Mouse (Mus musculus) liver, embryonic 11.5 days (tissue): Measurements from ENCODE around the gene Mex3b. TPM values are rescaled to one million over a fixed set of nuclear protein-coding genes. Genes with fewer than 3 reads are reported as not detected.

ENCODE experiments used
- ATAC-seq: fragments of 200-750 bp; cut with Nextera tagmentation; replicated peaks from 2 replicates; pipeline ENCODE4 v1.8.0; 2017; ENCODE audit warnings: moderate number of reproducible peaks, mild to moderate bottlenecking, moderate TSS enrichment, moderate library complexity; ENCODE audit not compliant: low FRiP score
- DNase-seq: peaks from one replicate; pipeline ENCODE4 v3.0.0-alpha.2; 2017; ENCODE audit warnings: low spot score
- H3K27ac ChIP-seq: fragments of 300-500 bp; sonication (generic); 2 replicates; pipeline ENCODE4 v1.5.1; 2014; ENCODE audit warnings: mild to moderate bottlenecking, low read depth, low read length, control low read depth
- H3K27me3 ChIP-seq: fragments of 300-500 bp; sonication (generic); replicated peaks from 2 replicates; pipeline ENCODE4 v1.6.1; 2014; ENCODE audit warnings: low read length, mixed read lengths; ENCODE audit not compliant: control insufficient read depth, insufficient read depth
- H3K36me3 ChIP-seq: fragments of 300-500 bp; sonication (generic); 2 replicates; pipeline ENCODE4 v1.6.1; 2014; ENCODE audit warnings: mild to moderate bottlenecking, low read length, moderate library complexity, mixed read lengths; ENCODE audit not compliant: control insufficient read depth, insufficient read depth
- H3K4me1 ChIP-seq: fragments of 300-500 bp; sonication (generic); replicated peaks from 2 replicates; pipeline ENCODE4 v1.6.1; 2014; ENCODE audit warnings: low read length, mixed read lengths; ENCODE audit not compliant: control insufficient read depth, insufficient read depth
- H3K4me2 ChIP-seq: fragments of 300-500 bp; sonication (generic); 2 replicates; pipeline ENCODE4 v1.6.1; 2014; ENCODE audit warnings: mild to moderate bottlenecking, control low read depth, moderate library complexity
- H3K4me3 ChIP-seq: fragments of 300-500 bp; sonication (generic); 2 replicates; pipeline ENCODE4 v1.5.1; 2014; ENCODE audit warnings: low read depth, low read length, control low read depth
- H3K9ac ChIP-seq: fragments of 300-500 bp; sonication (generic); 2 replicates; pipeline ENCODE4 v1.6.1; 2014; ENCODE audit warnings: low read depth, low read length, control low read depth
- H3K9me3 ChIP-seq: fragments of 300-500 bp; sonication (generic); 2 replicates; pipeline ENCODE4 v1.6.1; 2016; ENCODE audit warnings: low read length, inconsistent platforms, mixed read lengths; ENCODE audit not compliant: control insufficient read depth
- WGBS: fragments of 180-500 bp; shearing (Covaris S2); extraction: QIAGEN DNeasy Blood & Tissue Kit; methylation state at CpG from one replicate; pipeline ENCODE4 v1.1.7; 2014; 5-methylcytosine and 5-hydroxymethylcytosine counted together
- polyA plus RNA-seq: library from polyadenylated mRNA; unstranded; fragments of >200 nt; fragmentation: Nextera tagmentation; extraction: Ambion mirVana; gene quantifications from 2 replicates; pipeline ENCODE4 v1.2.1, GENCODE M21; 2014

Mex3b gene
- polyA plus RNA-seq, 1 experiment from 2014 or later: 7.8 TPM

DNA sequence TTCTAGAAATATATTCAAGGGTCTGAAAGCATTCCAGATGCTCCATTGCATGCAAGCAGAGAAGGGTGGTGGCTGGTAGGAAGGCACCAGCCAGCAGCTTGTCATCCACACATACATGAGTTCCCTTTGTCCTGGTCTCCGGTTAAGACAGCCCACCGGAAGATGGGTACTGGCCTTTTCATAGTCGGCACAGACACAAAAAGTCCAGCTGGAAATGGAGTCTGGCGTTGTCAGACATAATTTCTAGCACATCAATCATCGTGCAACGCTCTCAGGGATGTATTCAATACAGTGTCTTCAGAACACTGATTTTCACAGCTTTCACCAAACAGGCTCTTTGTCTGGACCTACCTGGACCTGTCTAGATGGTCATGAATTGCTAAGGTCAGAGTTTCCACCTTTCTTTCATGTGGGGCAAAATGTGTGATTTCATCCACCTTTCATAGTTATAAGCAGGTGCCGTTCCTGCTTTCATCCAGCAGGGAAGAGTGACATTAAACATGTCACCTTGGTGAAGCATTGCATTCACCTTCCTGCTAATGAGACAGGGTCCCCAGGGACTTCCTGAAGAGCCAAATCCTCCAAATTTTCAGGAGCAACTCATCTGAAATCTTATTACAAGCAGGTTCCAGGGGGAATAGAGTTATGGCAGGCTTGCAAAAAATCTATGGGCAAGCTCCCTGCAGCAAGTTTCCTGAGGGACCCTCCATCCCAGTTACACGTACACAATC is 2.7 kb upstream of the Mex3b start:
- H3K4me1 ChIP-seq: peaks cover 7% of the 10 kb centered on the region
- H3K4me3 ChIP-seq: peak overlapping the region; percentile 83; the same call in 1 of the 2 replicates
- peaks cover 5% of the 10 kb centered on the region for H3K36me3 ChIP-seq
- DNase-seq (no peak), ATAC-seq (no peak)
- H3K4me2 ChIP-seq: peak overlapping the region; percentile 96
- no peaks in the 10 kb centered on the region for H3K9me3 ChIP-seq
- H3K27ac ChIP-seq: no peak overlapping the region
- no peak overlapping the region for H3K9ac ChIP-seq
- H3K27me3 ChIP-seq: peaks cover 14% of the 10 kb centered on the region
- whole genome bisulfite sequencing: 62% methylated on average over 8 of the region's 8 CpGs

DNA sequence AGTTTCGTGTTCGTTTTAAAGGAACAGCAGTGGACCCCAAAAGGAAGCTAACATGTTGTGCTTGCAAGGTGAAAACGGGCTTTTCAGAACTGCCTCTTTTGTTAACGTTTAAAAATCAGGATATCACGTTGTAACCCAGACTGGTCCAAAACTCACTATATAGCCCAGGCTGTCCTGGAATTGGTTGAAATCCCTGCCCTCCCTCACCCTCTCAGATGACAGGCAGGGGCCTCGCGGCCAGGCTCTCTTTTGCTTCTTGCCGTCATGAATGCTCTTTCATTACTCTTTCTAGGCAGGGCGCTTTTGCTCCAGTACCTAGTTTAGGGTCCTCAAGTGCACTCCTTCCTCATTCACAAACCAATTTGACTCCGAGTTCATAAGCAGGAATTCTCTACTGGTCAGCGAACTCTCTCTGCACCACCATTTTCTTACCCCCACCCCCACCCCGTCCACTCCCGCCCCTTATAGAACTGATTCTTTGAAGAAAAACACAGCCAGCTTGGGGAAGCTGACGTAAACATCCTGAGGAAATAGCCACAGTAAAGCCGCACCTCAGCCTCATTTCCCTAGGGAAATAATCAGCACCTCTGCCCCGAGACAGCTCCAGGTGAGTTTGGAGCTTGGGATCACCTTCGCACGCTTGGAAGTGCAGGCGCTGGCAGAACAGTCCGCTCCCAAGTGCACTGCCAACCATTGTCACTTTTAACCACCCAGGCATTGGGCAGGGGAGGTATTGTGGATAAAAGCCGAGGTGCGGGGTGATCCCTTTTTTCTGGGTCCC is 2.0 kb upstream of the Mex3b start:
- Histone ChIP-seq H3K4me2 (peak overlapping the region; percentile 96), H3K27me3 (peaks cover 19% of the 10 kb centered on the region), H3K4me3 (peak overlapping the region; percentile 83), H3K27ac (peak overlapping the region; percentile 78; the same call in 1 of the 2 replicates), H3K36me3 (peaks cover 5% of the 10 kb centered on the region), H3K4me1 (peaks cover 14% of the 10 kb centered on the region), H3K9ac (peak overlapping the region; percentile 56), H3K9me3 (no peaks in the 10 kb centered on the region)
- WGBS: 2% methylated on average over 22 of the region's 22 CpGs
- ATAC-seq (no peak), DNase-seq (peak; percentile 54)

DNA sequence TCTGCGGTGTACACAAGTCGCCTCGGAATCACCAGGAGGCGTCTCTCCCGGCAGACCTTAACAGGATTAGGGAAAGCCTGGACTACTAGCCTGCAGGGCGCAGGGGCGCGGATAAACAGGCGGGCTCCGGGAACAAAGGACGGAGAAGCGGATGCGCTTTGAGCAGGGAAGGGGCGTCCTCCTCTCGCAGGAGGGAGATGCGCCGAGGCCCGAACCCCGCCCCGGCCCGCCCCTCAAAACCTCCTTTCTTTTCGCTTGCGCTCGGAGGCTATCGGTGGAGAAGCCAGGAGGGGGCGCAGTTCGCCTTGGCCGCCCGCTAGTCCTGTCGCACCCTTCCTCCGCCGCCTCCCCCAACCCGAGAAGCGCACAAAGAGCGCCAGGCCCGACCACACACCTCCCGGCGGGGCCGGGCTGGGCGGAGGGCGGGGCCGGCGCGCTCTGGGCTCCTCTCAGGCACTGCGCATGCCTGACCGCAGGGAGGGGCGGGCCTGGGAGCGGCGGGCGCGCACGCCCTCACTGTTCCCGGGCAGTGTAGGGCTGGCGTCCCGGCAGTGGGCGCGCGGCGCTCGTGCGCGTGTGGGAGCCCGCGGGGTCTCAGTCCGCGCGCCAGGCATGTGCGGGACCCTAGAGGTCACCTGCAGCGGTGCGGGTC is 1.2 kb upstream of the Mex3b start:
- Histone ChIP-seq H3K9ac (peak overlapping the region; percentile 84), H3K9me3 (no peaks in the 10 kb centered on the region), H3K36me3 (peaks cover 5% of the 10 kb centered on the region), H3K4me1 (peaks cover 14% of the 10 kb centered on the region), H3K4me3 (peak overlapping the region; percentile 83), H3K4me2 (peak overlapping the region; percentile 96), H3K27ac (peak overlapping the region; percentile 94), H3K27me3 (peaks cover 19% of the 10 kb centered on the region)
- 1% methylated on average over 62 of the region's 70 CpGs for WGBS
- DNase-seq: peak; percentile 96
- peak; percentile 90 for ATAC-seq

DNA sequence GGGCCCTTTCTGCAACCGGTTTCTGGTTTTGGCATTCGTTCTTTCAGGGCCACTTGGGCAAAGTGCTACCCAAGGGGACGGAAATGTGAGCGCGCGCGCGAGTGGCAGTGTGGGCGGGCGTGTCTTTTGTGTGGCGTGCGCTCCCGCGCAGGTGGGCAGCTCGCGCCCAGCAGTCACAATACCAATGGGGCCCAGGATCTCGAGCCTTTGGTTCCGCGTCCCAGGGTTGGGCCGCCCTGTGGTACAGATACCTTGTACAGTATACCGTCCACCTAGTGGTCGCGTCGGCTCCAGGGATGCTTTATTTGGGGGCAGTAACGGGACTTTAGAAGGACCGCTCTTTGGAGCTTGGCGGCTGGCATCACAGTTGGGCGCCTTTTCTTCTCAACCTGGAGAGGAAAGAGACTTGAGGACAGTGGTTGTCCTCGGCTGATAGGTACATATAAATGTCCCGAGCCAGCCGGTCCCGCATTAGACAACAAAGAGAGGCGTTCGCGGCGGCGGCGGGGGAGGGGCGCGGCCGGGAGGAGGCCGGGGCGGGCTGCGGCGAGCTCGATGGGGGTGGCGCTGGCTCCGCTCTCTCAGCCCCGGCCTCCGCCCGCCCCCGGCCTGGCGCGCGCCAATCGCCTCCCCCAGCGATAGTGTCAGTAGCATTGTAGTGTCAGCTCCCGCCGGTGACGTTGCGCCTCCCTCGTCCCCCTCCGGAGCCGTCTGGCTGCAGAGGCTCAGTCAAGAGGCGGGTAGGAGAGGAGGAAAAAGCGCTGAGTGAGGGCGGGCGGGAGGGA is 455 bp upstream of the Mex3b start:
- Histone ChIP-seq H3K36me3 (peaks cover 5% of the 10 kb centered on the region), H3K9me3 (no peaks in the 10 kb centered on the region), H3K4me2 (peak overlapping the region; percentile 96), H3K4me3 (peak overlapping the region; percentile 83), H3K27ac (peak overlapping the region; percentile 94), H3K9ac (peak overlapping the region; percentile 84), H3K4me1 (peaks cover 14% of the 10 kb centered on the region), H3K27me3 (peaks cover 19% of the 10 kb centered on the region)
- 0% methylated on average over 59 of the region's 68 CpGs for WGBS
- peak; percentile 85 for ATAC-seq
- DNase-seq: peak; percentile 93

DNA sequence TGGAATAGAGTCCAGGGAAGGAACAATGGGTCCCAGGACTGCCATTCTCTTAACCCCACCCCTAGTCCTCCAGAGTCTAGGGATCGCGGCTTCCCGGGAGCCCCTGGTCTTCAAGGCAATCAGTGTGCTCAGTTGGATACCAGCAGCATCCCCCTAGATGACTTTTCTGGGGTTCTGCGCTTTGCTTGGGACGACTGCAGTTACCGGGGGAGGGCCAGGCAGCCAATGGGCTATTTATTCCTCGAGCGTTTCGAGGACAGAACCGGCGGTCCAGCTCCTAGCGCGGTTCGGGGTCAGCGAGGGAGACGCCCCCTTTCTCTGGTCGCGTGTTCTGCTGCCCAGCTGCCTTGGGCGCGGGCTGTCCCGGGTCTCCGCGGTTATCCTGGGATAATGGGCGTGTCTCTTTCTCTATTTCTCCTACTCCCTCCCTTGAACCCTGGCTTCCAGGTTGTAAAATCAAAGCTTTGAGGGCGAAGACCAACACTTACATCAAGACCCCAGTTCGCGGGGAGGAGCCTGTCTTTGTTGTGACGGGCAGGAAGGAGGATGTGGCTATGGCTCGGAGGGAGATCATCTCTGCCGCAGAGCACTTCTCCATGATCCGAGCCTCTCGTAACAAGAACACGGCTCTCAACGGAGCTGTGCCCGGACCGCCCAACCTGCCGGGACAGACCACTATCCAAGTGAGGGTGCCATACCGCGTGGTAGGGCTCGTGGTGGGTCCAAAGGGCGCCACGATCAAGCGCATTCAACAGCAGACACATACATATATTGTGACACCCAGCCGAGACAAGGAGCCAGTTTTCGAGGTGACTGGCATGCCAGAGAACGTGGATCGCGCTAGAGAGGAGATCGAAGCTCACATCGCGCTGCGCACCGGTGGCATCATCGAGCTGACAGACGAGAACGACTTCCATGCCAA is 1.4 kb downstream of the Mex3b start:
- DNase-seq: peak; percentile 53
- Histone ChIP-seq H3K9ac (peak overlapping the region; percentile 84), H3K9me3 (no peaks in the 10 kb centered on the region), H3K27me3 (peaks cover 19% of the 10 kb centered on the region), H3K4me3 (peak overlapping the region; percentile 83), H3K27ac (peak overlapping the region; percentile 91), H3K4me1 (peaks cover 14% of the 10 kb centered on the region), H3K36me3 (peaks cover 5% of the 10 kb centered on the region), H3K4me2 (peak overlapping the region; percentile 96)
- ATAC-seq: no peak
- WGBS: 1% methylated on average over 56 of the region's 56 CpGs

DNA sequence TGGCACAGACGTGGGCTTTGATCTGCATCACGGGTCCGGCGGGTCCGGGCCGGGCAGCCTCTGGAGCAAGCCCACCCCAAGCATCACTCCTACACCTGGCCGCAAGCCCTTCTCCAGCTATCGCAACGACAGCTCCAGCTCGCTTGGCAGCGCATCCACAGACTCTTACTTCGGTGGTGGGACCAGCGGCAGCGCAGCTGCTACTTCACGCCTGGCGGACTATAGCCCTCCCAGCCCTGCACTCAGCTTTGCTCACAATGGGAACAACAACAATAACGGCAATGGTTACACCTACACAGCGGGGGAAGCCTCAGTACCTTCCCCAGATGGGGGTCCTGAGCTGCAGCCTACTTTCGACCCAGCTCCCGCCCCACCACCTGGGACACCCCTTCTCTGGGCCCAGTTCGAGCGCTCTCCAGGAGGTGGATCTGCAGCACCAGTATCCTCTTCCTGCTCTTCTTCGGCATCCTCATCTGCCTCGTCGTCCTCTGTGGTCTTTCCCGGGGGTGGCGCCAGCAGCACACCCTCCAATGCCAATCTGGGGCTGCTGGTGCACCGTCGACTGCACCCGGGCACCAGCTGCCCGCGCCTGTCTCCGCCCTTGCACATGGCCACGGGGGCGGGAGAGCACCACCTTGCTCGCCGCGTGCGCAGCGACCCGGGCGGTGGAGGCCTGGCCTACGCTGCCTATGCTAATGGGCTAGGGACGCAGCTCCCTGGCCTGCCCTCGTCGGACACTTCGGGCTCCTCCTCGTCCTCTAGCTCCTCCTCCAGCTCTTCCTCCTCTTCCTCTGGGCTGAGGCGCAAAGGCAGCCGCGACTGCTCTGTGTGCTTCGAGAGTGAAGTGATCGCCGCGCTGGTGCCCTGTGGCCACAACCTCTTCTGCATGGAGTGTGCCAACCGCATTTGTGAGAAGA is 2.4 kb downstream of the Mex3b start:
- H3K36me3 ChIP-seq: peaks cover 5% of the 10 kb centered on the region
- peak overlapping the region; percentile 37 for H3K9ac ChIP-seq
- peaks cover 17% of the 10 kb centered on the region for H3K27me3 ChIP-seq
- ATAC-seq (no peak), DNase-seq (peak; percentile 75)
- H3K4me2 ChIP-seq: peak overlapping the region; percentile 96
- H3K4me3 ChIP-seq: peak overlapping the region; percentile 83
- 4% methylated on average over 56 of the region's 56 CpGs for WGBS
- peaks cover 14% of the 10 kb centered on the region for H3K4me1 ChIP-seq
- no peaks in the 10 kb centered on the region for H3K9me3 ChIP-seq
- no peak overlapping the region for H3K27ac ChIP-seq

DNA sequence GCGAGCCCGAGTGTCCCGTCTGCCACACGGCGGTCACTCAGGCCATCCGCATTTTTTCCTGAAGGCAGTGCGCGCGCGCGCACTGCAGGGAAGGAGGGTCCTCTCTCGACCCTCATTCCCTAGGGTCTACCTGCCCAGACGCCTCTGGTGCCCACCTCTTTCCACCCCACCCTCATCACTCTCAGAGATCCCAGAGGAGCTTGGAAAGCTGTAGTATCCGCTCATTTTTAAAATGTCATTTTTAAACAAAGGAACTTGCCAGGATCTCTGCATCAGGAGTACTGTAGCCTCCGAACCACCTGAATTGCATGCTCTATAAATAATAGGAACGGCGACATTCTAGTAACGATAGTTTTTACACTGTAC is 3.0 kb downstream of the Mex3b start:
- Histone ChIP-seq H3K36me3 (peaks cover 5% of the 10 kb centered on the region), H3K4me1 (peaks cover 14% of the 10 kb centered on the region), H3K4me3 (peak overlapping the region; percentile 83), H3K9me3 (no peaks in the 10 kb centered on the region), H3K27ac (no peak overlapping the region), H3K4me2 (peak overlapping the region; percentile 96), H3K27me3 (peaks cover 17% of the 10 kb centered on the region), H3K9ac (peak overlapping the region; percentile 37)
- ATAC-seq: no peak
- 37% methylated on average over 18 of the region's 18 CpGs for WGBS
- no peak for DNase-seq
